Mouse (Mus musculus): Measurements from ENCODE around the gene Glis2. TPM values are rescaled to one million over a fixed set of nuclear protein-coding genes. Genes with fewer than 3 reads are reported as not detected.
"Not testable (repeated sequence)": the region's sequence is repeated elsewhere in the genome, so short reads cannot be mapped to it uniquely, and the experiment has no call there.

Gene Glis2
- total RNA-seq, 2 experiments from 2014 or later: 12.4 to 16.6 TPM

DNA sequence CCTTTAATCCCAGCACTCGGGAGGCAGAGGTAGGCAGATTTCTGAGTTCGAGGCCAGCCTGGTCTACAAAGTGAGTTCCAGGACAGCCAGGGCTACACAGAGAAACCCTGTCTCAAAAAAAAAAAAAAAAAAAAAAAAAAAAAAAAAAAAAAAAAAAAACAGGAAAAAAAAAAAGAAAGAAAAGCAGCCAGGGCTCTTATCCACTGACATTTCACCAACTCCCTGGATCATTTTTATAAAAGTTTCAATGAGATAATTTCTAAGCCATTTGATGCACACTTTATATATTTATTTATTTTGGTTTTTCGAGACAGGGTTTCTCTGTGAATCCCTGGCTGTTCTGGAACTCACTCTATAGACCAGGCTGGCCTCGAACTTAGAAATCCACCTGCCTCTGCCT, 13.3 kb upstream of the Glis2 start:
- not testable (repeated sequence) for DNase-seq (ENCODE audit: low spot score in 2 of 2)

DNA sequence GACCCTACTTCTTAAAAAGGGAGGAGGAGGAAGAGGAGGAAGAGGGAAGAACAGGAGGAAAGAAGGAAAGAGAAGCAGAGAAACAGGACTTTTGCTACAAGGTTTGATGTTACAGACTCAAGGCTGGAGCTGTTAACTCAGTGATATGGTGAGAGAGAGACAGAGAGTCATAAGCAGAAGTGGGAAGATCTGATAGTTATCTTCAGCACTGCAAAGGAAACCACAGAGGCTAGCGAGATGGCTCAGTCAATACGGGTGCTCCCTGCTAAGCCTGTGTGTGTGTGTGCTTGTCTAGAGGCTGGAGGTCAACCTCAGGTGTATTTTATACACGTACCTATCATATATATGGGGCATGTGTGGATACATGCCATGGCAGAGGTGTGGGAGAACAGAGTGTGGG, 10.7 kb upstream of the Glis2 start:
- DNase-seq (ENCODE audit: low spot score in 2 of 2): no peak

DNA sequence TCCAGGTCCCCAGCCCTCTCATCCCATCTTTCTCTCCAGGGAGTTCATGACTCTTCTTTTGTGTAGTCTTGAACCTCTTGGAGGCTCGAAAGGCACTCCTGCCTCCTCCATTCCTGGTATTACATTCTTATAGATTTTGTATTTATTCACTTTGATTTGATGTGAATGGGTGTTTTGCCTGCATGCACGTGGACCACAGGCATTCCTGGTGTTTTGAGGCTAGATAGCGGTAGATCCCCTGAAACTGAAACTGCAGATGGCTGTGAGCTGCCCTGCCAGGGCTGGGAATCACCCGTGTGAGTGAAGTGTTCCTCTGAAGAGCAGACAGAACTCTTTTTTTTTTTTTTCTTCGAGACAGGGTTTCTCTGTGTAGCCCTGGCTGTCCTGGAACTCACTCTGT, 10.1 kb upstream of the Glis2 start:
- DNase-seq (ENCODE audit: low spot score in 2 of 2): no peak

DNA sequence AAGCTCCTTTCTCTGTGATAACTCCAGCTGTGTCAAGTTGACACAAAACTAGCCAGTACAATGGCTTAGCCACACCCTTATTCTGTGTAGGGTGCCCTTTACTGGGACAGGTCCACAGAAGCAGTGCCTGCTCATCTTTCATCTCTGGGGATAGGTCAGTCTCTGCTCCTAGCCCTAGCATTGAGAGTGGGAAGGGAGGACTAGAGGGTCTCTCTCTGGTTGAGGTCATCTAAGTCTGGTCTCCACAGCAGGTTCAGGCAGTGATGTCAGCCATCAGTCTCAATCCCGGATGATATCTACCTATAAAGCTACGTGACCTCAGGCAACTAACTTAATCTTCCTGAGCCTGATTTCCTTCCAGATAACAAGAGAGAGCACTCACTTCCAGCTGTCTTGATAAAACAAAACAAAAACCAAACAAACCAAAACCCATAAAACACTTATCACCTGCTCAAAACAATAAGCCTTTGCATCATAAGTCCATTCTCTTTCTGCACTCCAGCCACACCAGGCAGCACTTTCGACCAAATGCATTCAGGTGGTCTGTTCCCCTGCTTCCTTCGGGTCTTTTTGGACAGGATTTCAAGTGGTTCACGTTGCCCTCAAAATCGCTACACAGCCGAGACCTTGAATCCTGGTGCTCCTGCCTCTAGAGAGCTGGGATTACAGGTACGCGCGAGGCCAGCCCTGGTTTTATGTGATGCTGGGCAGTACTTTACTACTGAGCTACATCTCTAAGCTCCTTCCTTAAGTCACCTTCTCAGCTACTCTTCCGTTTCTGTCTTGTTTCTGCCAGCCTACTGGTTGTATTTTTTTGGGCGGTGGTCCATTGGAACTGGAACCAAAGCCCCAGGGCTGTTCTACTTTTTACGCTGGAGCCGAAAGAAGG, 8.6 kb upstream of the Glis2 start:
- DNase-seq (ENCODE audit: low spot score in 2 of 2): no peak

DNA sequence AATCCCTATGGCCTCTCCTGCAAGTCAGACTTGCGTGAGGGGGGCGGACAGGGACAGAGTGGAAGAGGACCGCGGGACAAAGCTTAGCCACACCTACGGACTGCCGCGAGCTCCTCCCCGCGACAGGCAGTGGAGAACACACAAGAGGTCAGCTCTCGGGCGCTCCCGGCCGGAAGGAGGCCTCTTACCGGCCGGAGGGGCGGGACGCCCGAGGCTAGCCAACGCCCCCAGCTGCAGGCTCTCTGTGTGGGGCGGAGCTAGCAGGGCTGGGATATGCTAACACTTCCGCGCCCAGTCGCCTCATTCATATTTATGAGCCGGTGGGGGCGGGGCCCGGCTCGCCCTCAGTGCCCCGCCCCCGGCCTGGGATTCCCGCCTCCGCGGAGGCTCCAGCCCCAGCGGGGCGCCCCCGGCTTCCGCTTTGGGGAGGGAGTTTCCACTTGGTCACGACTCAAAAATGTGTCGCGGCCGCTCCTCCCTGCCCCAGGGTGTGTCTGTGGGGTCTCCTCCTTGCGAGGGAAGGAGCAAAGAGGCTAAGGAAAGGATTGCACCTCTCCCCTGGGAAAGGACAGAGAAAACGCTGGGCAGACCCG, 7.9 kb upstream of the Glis2 start:
- peak; percentile 78 to 89 for DNase-seq (ENCODE audit: low spot score in 2 of 2)

DNA sequence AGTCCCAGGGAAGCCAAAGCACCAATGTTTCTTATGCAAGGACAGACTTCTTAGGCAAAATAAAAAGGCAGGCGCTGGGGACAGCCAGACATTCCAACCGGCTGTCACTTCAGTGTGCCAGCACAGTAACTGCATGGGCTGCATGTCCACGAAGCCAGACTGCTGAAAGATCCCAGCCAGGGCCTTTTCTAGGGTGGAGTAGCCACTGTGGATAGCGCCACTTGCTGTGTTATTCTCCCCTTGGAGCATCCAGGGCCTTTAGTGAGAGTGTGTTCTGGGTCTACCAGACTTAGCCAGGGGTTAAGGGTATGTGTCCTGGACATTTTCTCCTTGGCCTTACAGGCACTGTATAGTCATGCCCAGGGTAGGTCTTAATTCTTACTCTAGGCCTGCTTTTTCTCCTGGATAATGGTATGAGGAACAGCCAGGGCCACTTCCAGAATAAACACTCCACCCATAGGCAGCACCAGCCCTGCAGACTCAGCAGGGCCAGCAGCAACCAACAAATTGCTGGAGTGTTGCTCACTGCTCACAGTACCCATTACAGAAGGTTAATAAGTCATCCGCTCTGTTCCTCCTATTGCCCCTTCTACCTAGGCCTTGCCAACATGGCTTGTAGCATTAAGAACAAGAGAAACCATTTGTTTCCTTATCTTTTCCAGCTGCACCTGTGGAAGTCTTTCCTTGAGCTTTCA, 6.8 kb upstream of the Glis2 start:
- no peak for DNase-seq (ENCODE audit: low spot score in 2 of 2)

DNA sequence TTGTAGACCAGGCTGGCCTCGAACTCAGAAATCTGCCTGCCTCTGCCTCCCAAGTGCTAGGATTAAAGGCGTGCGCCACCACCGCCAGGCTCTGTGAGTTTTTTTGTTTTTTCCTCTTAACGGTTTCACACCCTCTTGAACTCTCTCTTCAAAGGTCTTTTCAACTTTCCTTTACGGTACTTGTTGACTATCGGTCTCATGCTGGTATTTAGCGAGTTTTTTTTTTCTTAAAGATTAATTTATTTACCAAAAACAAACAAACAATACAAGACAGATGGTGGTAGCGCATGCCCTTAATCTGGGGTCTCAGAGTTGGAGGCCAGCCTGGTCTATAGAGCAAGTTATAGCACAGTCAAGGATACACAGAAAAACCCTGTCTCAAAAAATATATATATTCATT, 4.3 kb upstream of the Glis2 start:
- DNase-seq (ENCODE audit: low spot score in 2 of 2): no peak

DNA sequence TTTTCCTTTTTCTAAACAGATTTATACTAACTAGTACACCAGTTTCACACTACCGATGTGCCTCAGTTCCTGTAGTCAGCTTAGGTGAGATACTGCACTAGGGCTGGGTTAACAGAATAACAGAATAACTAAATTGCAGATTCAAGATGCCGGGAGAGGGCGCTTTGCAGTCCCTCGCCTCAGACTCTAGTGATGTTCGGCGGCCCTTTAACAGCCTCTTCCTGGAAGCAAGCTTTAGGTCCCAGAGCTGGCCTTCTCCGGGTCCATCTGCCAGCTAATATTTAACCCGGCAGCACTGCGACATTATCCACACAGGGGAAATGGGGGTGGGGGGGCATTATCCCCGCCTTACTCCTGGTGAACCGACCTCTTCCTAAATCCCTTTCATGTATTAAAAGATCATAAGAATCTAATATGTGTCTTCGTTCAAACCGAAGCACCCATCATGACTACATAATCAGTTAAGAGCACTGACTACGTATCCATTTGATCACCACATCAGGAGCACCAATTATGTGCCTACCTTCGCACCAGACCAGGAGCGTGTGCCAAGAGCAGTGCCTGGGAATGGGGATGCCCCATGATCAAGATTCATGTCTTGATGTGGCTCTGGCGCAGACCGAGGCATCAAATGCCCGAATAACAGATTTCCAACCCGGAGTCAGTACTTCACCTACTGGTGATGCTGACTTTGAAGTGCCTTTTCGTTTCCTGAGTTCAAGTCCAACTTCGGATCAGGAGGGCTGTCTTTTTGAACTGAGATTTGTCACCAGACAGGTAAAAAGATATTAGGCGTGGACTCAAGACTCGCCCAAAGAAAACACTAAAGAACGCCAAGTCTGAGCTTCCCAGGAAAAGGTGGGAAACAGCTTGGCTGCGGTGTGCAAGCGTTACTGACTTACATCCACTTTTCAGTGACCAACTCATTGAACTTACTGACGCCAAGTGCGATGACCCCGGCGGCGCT, 1.3 kb upstream of the Glis2 start:
- DNase-seq (ENCODE audit: low spot score in 2 of 2): peak; percentile 53 to 61

DNA sequence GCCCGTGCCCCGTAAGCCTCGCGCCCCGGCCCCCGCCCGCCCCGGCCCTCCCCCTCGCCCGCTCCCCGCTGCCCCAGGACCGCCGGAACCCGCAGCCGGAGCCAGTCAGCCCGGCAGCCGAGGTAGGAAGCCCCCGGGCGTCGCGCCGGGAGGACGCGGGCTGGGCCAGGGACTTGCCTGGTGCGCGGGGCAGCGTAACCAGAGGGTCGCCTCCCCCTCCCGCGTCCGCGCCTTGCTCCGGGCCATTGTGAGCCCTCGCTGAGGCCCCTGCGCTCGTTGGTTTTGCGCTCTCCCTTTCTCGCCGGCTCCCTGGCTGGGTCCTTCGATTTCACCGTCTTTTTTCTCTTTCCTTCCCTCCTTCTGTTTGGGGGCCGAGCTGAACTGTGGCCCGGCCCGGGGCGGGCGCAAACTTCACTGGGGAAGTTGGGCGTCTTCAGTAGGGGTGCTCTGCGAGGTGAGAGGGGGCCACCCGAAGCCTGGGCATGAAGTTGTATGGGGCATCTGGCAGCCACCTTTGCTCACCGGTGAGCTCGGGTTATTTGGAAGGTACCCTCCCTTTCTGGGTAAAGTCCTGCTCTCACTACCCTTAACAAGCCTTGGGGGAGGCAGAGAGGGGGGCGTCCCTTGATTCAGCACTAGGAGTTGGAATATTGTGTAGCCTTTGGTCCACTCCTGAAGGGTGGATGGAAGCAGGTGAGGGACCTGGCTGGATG, 457 bp downstream of the Glis2 start:
- DNase-seq (ENCODE audit: low spot score in 2 of 2): peak in 1 of 2 experiments; percentile 25

DNA sequence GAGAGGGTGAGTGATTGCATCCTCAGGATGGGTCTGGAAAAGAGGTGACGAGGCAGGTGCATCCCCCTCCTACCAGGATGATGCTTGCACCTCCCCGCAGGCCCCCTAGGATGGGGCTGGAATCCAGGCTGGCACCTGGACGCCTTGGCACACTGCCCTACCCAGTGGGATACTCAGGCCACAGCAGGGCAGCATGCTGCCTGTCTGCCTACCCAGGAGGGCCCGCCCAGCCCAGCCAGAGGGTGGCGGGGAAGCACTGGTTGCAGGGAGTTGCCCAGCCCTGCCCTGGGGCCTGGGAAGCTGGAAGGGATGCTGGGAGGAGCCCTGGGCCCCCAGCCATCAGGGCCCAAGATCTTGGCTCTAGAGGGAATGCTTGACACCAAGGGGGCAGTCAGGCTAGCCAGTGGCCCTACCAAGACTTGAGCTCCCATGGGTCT, 1.0 kb downstream of the Glis2 start:
- no peak for DNase-seq (ENCODE audit: low spot score in 2 of 2)

DNA sequence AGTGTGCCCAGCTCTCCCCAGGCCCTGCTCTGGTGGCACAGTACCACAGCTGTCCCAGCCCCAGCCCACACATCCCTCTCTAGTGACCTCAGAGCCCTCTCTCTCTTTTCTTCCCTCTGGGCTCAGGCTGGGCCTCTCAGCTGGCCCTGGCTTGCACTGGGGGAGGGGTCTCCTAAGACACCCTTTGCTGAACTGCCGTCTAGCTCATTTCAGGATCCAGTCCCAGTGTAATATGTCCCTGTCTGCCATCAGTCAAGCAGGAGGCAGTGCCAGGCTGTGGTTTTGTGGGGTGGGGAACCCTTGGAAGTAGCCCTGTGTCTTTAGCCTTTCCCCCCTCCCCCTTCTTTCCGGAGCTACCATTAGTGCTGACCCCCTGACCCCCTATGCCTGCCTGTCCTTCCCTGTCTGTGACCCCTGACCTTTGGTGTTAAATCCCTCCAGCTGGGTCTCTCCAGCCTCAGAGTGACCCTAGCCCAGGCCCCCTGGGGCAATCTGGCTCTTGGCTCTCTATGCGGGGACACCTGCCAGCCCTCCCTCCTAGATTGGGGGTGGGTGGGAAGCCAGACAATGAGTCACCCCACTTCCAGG, 1.7 kb downstream of the Glis2 start:
- no peak for DNase-seq (ENCODE audit: low spot score in 2 of 2)

DNA sequence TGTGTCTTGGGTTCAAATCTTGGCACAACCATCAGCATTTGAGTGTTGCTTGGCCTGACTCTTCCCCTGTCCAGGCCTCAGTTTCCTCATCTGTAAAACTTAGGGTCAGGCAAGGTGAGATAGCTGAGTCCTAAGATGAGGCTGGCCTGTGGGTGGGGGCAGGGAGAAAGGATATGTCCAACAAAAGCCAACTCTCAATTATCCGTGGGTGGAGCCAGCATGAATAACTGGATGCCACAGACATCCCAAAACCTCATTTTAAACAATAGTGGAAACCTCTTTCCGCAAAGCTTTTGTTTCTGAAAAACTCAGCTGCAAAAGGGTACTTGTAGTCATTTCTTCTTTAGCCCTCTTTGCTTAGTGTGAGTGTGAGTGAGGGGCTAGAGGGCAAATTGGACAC, 2.3 kb downstream of the Glis2 start:
- DNase-seq (ENCODE audit: low spot score in 2 of 2): no peak

DNA sequence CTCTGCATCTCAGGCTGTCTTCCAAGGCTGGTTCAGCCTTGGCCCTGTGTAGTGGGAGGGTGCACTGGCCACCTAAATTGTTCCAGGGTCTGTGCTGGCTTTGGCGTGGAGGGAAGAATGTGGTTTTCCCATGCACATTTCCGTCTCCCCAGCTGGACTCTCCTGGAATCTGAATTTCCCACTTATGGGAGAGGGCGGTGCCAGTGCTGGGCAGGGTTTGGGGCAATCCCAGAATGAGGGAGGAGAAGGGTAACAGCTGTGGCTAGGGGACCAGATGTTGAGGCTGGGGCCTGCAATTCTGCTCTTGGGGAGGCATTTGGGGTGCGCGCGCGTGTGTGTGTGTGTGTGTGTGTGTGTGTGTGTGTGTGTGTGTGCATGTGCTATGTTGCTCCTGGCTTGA, 2.8 kb downstream of the Glis2 start:
- DNase-seq (ENCODE audit: low spot score in 2 of 2): no peak

DNA sequence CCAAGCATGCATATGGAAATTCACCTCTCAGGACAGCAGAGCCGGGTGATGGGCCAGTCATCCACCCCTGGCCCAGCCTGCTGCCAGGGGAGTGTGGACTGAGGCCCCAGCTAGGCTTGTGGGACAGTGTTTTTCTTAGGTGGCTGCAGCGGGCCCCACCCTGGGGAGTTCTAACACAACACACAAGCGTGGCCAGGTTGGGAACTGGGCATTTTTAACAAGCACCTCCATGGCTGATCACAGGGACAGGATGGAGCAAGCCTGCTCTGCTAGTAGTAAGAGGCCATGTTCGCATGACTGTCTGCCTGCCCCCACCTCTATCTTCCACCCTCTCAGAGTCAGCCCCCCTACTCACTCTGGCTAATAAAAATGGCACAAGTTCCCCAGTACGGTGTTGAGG, 3.5 kb downstream of the Glis2 start:
- DNase-seq (ENCODE audit: low spot score in 2 of 2): no peak

DNA sequence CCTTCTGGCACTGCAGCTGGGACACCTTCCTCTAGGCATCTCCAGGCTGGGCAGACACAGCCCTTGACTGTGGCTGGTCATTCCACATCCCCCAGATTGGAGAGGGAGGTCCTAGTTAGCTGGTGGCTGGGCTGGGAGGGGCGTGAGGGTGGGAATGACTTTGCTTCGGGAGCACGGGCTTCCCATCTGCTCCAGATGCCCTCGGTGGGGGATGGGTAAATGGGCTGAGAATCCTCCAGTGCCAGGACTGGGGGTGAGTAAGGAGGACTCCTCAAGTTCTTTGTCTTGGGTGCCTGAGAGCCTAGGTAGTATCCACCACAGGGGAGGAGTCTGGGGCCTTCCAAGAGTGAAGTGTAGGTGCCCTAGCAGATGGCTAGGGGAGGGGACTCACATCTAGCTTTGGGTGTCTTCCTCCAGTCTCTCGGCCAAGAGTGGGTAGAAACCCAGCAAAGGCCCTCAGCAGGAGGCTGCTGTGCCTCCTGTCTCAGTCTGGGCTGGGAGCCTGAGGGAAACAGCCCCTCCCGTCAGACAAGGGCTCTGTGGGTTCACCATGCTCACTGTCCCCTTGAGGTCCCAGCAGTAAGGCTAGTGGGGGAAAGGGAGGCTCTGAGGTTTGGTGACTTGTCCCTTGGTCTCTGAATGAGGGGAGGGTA, 4.5 kb downstream of the Glis2 start:
- DNase-seq (ENCODE audit: low spot score in 2 of 2): no peak

DNA sequence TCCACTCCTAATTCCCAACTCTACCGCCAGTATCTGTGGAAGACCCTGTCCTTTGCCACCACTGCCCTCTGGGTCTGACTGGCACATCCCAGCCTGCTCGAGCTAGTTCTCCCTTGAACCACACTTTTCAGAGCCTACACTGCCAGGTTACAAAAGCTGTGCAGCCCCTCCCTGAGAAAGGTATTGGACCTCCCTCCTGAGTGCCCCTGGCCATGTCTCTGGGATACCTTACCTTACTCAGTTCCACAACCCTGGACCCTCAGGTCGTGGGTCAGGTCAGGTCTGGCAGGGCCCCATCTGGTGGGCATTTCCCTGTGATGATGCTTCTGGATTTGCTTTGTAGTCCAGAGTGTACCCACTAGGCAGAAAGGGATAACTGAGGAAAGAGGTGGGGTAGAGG, 5.1 kb downstream of the Glis2 start:
- no peak for DNase-seq (ENCODE audit: low spot score in 2 of 2)

DNA sequence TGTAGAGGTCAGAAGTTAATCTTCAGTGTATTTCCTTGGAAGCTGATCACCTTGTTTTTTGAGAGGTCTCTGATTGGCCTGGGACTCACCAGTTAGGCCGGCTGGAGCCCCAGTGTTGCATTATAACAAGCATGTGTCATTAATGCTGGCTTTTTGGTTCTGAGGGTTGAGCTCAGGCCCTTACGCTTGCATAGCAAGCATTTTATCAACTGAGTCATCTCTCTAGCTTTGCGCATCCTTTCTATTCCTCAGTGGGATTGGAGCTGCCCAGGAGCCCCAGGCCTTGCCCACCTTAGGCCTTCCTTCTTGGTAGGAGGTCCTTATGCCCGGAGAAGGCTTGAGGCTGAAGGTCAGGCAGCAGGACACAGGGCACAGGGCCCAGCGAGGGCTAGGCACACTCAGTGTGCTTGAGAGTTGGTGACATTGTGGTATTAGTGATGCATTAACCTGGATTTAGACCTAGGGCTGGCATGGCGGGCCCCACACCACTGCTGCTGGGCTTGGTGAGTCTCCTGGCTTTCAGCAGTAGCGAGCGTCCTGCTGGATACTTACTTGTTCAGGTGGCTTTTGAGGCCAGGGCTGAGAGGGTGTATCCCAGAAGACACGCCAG, 6.3 kb downstream of the Glis2 start:
- DNase-seq (ENCODE audit: low spot score in 2 of 2): no peak

DNA sequence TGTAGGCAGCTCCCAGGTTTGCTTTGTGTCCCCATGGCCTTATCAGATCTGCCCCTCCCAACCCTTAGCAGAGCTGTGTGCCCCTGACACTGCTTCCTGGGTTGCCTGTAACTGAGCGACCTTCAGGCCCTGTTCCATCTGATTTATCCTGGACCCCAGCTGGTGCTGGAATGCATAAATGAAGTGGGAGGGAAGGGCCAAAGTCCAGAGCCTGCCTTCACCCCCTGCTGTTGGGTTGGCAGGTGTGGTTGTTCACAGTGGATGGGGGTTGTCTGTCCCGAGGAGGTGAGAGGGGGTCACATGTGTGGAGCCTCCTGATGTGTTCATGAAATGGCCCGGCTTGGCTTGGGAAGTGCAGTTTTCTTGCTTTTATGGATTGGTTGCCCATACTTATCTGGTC, 7.7 kb downstream of the Glis2 start:
- no peak for DNase-seq (ENCODE audit: low spot score in 2 of 2)
